Mouse (Mus musculus): Measurements from ENCODE around the gene Sbk3. TPM values are rescaled to one million over a fixed set of nuclear protein-coding genes. Genes with fewer than 3 reads are reported as not detected.

The Sbk3 gene
- polyA plus RNA-seq, 1 experiment from 2014 or later, result 0.12 TPM

DNA sequence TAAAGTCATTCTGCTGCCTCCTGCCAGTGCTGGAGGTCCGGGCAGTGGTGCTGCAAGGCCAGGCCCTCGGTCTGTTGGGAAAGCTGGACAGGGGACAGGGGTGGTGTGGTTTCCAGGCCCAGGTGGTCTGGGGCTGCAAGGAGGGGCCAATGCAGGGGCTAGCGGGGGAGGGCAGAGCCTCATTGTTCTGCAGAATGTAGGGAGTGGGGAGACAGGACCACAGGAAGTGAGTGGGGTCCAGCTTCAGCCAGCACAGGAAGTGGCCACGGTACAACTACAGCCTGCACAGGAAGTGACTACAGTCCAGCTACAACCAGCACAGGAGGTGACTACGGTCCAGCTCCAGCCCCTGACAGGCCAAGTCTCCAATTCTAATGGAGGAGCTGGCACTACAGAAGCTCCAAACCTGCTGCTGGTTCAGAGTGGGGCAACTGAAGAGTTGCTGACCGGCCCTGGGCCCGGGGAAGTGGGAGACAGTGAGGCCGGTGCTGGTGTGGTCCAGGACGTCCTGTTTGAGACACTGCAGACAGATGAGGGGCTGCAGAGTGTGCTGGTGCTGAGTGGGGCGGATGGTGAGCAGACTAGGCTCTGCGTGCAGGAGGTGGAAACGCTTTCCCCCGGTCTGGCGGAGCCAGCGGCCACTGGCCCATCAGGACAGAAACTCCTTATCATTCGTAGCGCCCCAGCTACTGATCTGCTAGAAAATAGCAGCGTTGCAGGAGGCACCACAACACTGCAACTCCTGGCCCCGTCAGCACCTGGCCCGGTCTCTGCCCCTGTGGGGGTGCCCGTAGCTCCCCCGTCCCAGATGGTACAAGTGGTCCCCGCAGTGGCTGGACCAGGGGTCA is 49.8 kb downstream of the Sbk3 start:
- no peaks in the 10 kb centered on the region for H3K9me3 ChIP-seq
- peak overlapping the region; percentile 53 for H3K9ac ChIP-seq
- WGBS, result 30% methylated on average over 23 of the region's 23 CpGs
- ATAC-seq (ENCODE audit: extremely low read depth, insufficient number of reproducible peaks, low FRiP score, low TSS enrichment), result no peak
- peaks cover 66% of the 10 kb centered on the region for H3K4me1 ChIP-seq
- peaks cover 41% of the 10 kb centered on the region for H3K36me3 ChIP-seq
- no peaks in the 10 kb centered on the region; the same call in 1 of the 2 replicates for H3K27me3 ChIP-seq (replicated peaks)
- 0 out of 2 replicates have a peak overlapping the region, but pooled peaks have one; percentile 9 for H3K4me3 ChIP-seq
- H3K27ac ChIP-seq (replicated peaks), result peak overlapping the region; percentile 77
- H3K4me2 ChIP-seq, result peak overlapping the region; percentile 31

DNA sequence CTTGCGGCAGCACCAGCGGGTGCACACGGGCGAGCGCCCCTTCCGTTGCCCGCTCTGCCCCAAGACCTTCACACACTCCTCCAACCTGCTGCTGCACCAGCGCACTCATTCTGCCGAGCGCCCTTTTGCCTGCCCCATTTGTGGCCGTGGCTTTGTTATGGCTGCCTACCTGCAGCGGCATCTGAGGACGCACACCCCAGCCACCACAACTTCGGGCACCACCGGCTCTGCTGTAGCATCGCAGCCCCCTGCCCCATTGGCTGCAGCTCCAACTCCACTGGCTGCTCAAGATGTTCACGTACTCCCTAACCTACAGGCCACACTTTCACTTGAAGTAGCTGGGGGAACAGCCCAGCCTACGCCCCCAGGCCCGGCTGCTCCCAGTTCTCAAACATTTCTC is 50.5 kb downstream of the Sbk3 start:
- no peak overlapping the region for H3K4me2 ChIP-seq
- ATAC-seq (ENCODE audit: extremely low read depth, insufficient number of reproducible peaks, low FRiP score, low TSS enrichment), result no peak
- H3K9ac ChIP-seq, result no peak overlapping the region
- 84% methylated on average over 19 of the region's 19 CpGs for WGBS
- H3K27me3 ChIP-seq (replicated peaks), result no peaks in the 10 kb centered on the region; the same call in 1 of the 2 replicates
- H3K27ac ChIP-seq (replicated peaks), result peak overlapping the region; percentile 77
- no peak overlapping the region for H3K4me3 ChIP-seq
- H3K9me3 ChIP-seq, result no peaks in the 10 kb centered on the region
- H3K36me3 ChIP-seq, result peaks cover 41% of the 10 kb centered on the region
- H3K4me1 ChIP-seq, result peaks cover 65% of the 10 kb centered on the region

DNA sequence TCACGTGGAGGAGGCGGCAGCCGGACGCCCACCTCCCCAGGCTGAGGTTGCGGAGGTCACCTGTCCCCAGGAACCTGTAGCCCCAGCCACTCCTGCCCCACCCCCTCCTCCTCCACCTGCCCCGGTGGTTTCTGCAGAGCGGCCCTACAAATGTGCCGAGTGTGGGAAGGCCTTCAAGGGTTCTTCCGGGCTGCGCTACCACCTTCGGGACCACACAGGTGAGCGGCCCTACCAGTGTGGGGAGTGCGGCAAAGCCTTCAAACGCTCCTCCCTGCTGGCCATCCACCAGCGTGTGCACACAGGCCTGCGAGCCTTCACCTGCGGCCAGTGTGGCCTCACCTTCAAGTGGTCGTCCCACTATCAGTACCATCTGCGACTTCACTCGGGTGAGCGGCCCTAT is 51.0 kb downstream of the Sbk3 start:
- whole genome bisulfite sequencing, result 88% methylated on average over 21 of the region's 21 CpGs
- H3K27ac ChIP-seq (replicated peaks), result no peak overlapping the region
- ATAC-seq (ENCODE audit: extremely low read depth, insufficient number of reproducible peaks, low FRiP score, low TSS enrichment), result no peak
- no peak overlapping the region for H3K4me3 ChIP-seq
- peaks cover 41% of the 10 kb centered on the region for H3K36me3 ChIP-seq
- H3K4me1 ChIP-seq, result peaks cover 59% of the 10 kb centered on the region
- H3K27me3 ChIP-seq (replicated peaks), result no peaks in the 10 kb centered on the region; the same call in 1 of the 2 replicates
- H3K9ac ChIP-seq, result no peak overlapping the region
- H3K9me3 ChIP-seq, result no peaks in the 10 kb centered on the region
- no peak overlapping the region for H3K4me2 ChIP-seq

DNA sequence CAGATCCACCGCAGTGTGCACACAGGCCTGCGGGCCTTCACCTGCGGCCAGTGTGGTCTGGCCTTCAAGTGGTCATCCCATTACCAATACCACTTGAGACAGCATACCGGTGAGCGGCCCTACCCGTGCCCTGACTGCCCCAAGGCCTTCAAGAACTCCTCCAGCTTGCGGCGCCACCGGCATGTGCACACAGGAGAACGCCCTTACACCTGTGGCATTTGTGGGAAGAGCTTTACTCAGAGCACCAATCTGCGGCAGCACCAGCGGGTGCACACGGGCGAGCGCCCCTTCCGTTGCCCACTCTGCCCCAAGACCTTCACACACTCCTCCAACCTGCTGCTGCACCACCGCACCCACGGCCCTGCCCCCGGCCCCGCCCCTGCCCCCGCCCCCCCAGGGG is 51.9 kb downstream of the Sbk3 start:
- Histone ChIP-seq H3K27me3 (replicated peaks) (no peaks in the 10 kb centered on the region; the same call in 1 of the 2 replicates), H3K4me1 (peaks cover 56% of the 10 kb centered on the region), H3K4me2 (no peak overlapping the region), H3K9ac (no peak overlapping the region), H3K36me3 (peaks cover 41% of the 10 kb centered on the region), H3K4me3 (no peak overlapping the region), H3K9me3 (no peaks in the 10 kb centered on the region), H3K27ac (replicated peaks) (no peak overlapping the region)
- 81% methylated on average over 21 of the region's 21 CpGs for WGBS
- no peak for ATAC-seq (ENCODE audit: extremely low read depth, insufficient number of reproducible peaks, low FRiP score, low TSS enrichment)

DNA sequence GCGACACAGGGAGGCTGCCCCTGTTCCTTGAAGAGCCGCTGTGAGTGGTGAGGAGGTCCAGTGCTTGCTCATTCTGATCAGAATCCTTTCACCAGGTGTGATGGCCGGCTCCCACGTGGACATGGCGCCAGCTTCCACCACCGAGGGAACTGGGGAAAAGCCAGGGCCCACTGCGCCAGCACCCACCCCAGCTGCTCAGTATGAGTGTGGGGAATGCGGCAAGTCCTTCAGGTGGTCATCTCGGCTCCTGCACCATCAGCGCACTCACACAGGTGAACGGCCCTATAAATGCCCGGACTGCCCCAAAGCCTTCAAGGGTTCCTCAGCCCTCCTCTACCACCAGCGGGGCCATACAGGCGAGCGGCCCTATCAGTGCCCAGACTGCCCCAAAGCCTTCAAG is 52.3 kb downstream of the Sbk3 start:
- no peak overlapping the region for H3K4me2 ChIP-seq
- H3K4me3 ChIP-seq, result no peak overlapping the region
- WGBS, result 90% methylated on average over 15 of the region's 15 CpGs
- H3K27me3 ChIP-seq (replicated peaks), result no peaks in the 10 kb centered on the region
- no peaks in the 10 kb centered on the region for H3K9me3 ChIP-seq
- no peak overlapping the region for H3K27ac ChIP-seq (replicated peaks)
- no peak overlapping the region for H3K9ac ChIP-seq
- ATAC-seq (ENCODE audit: extremely low read depth, insufficient number of reproducible peaks, low FRiP score, low TSS enrichment), result no peak
- peaks cover 41% of the 10 kb centered on the region for H3K36me3 ChIP-seq
- H3K4me1 ChIP-seq, result peaks cover 54% of the 10 kb centered on the region

DNA sequence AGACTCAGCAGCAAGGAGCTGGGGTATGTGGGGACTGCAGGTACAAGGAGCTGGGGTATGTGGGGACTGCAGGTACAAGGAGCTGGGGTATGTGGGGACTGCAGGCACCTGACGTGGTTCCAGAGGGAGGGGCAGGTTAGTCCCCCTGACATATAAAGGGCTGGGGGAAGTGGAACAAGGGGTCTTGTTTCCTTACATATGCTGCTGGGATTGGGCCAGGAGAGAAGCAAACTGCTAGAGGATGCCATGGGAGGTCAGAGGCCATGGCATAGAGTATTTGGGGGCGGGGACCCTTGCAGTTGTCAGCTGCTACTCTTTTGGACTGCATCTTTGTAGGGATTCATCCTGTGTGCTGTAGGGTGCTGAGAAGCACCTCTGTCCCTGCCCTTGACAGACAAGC is 53.5 kb downstream of the Sbk3 start:
- H3K27ac ChIP-seq (replicated peaks), result no peak overlapping the region
- WGBS, result 86% methylated on average over 2 of the region's 2 CpGs
- H3K9ac ChIP-seq, result peak overlapping the region; percentile 5; the same call in 1 of the 2 replicates
- H3K4me2 ChIP-seq, result no peak overlapping the region
- peaks cover 41% of the 10 kb centered on the region for H3K36me3 ChIP-seq
- H3K9me3 ChIP-seq, result no peaks in the 10 kb centered on the region
- peaks cover 42% of the 10 kb centered on the region for H3K4me1 ChIP-seq
- H3K27me3 ChIP-seq (replicated peaks), result no peaks in the 10 kb centered on the region
- no peak overlapping the region for H3K4me3 ChIP-seq
- no peak for ATAC-seq (ENCODE audit: extremely low read depth, insufficient number of reproducible peaks, low FRiP score, low TSS enrichment)

DNA sequence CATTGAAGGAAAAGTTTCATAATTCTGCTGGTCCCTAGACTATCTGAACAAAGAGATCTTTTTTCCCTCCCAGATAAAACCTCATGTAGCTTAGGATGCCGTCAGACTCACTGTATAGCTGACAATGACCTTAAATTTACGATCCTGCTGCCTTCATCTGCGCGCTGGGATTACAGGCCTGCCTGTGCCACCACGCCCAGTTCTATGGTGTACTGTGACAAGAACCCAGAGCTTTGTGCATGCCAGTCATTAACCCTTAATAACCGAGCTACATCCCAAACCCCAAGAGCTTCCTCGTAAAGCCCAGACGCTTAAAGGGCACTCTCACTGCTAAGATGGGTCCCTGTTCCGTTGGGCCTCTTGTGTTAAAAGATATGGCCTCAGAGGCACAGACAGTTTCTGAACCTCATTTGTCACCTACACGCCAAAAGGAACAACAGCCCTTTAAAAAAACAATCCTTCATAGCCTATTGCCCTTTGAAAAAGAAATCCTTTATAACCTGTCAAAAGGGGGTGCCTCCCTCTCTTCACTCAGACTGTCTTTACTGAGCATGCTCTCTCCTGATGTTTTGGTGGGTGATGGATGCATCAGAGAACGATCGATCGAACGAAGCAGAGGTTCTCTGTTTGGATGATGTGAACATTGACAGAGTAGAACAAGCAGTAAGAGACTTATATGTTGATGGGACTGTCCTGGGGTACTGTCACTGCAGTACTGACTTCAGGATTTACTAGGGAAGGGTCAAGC is 55.1 kb downstream of the Sbk3 start:
- no peaks in the 10 kb centered on the region for H3K9me3 ChIP-seq
- H3K27ac ChIP-seq (replicated peaks), result peak overlapping the region; percentile 95
- H3K9ac ChIP-seq, result peak overlapping the region; percentile 96
- 23% methylated on average over 14 of the region's 14 CpGs for WGBS
- H3K27me3 ChIP-seq (replicated peaks), result no peaks in the 10 kb centered on the region
- H3K4me3 ChIP-seq, result peak overlapping the region; percentile 78
- no peak for ATAC-seq (ENCODE audit: extremely low read depth, insufficient number of reproducible peaks, low FRiP score, low TSS enrichment)
- peaks cover 26% of the 10 kb centered on the region for H3K4me1 ChIP-seq
- H3K36me3 ChIP-seq, result peaks cover 38% of the 10 kb centered on the region
- peak overlapping the region; percentile 95 for H3K4me2 ChIP-seq

Other genes starting within 250 kb of the Sbk3 start
- 0.05 and 0.07 TPM in 2 replicates for gene Tmem150b, start 245.9 kb downstream of the Sbk3 start, polyA plus RNA-seq (2015; fragmentation: Nextera tagmentation; extraction: Ambion mirVana)
- gene Kmt5c, start 231.1 kb downstream of the Sbk3 start, polyA plus RNA-seq (2015; fragmentation: Nextera tagmentation; extraction: Ambion mirVana), result 57.1 and 60.0 TPM in 2 replicates
- 35.4 and 36.4 TPM in 2 replicates for gene Cox6b2, start 218.1 kb downstream of the Sbk3 start, polyA plus RNA-seq (2015; fragmentation: Nextera tagmentation; extraction: Ambion mirVana)
- gene Fam71e2, start 199.9 kb downstream of the Sbk3 start, polyA plus RNA-seq (2015; fragmentation: Nextera tagmentation; extraction: Ambion mirVana), result not detected in 2 replicates
- 0.09 TPM in 1 of 2 replicates, not detected in the other for gene Il11, start 188.3 kb downstream of the Sbk3 start, polyA plus RNA-seq (2015; fragmentation: Nextera tagmentation; extraction: Ambion mirVana)
- not detected in 2 replicates for gene Tmem190, start 188.2 kb downstream of the Sbk3 start, polyA plus RNA-seq (2015; fragmentation: Nextera tagmentation; extraction: Ambion mirVana)
- gene Tmem238, start 181.5 kb downstream of the Sbk3 start, polyA plus RNA-seq (2015; fragmentation: Nextera tagmentation; extraction: Ambion mirVana), result 4.1 and 4.3 TPM in 2 replicates
- gene Rpl28, start 178.3 kb downstream of the Sbk3 start, polyA plus RNA-seq (2015; fragmentation: Nextera tagmentation; extraction: Ambion mirVana), result 209 and 245 TPM in 2 replicates
- gene Ube2s, start 158.6 kb downstream of the Sbk3 start, polyA plus RNA-seq (2015; fragmentation: Nextera tagmentation; extraction: Ambion mirVana), result 327 and 359 TPM in 2 replicates
- gene Shisa7, start 126.5 kb downstream of the Sbk3 start, polyA plus RNA-seq (2015; fragmentation: Nextera tagmentation; extraction: Ambion mirVana), result 0.04 TPM in 2 replicates
- 3.7 and 3.8 TPM in 2 replicates for gene Isoc2b, start 100.9 kb downstream of the Sbk3 start, polyA plus RNA-seq (2015; fragmentation: Nextera tagmentation; extraction: Ambion mirVana)
- gene Isoc2a, start 94.0 kb downstream of the Sbk3 start, polyA plus RNA-seq (2015; fragmentation: Nextera tagmentation; extraction: Ambion mirVana), result 1.4 TPM in 2 replicates
- gene Gm36210, start 64.7 kb downstream of the Sbk3 start, polyA plus RNA-seq (2015; fragmentation: Nextera tagmentation; extraction: Ambion mirVana), result 0.27 TPM in 1 of 2 replicates, not detected in the other
- gene Zfp628, start 56.0 kb downstream of the Sbk3 start, polyA plus RNA-seq (2015; fragmentation: Nextera tagmentation; extraction: Ambion mirVana), result 2.4 and 2.9 TPM in 2 replicates
- gene Nat14, start 49.1 kb downstream of the Sbk3 start, polyA plus RNA-seq (2015; fragmentation: Nextera tagmentation; extraction: Ambion mirVana), result 4.2 and 5.8 TPM in 2 replicates
- gene Ssc5d, start 45.4 kb downstream of the Sbk3 start, polyA plus RNA-seq (2015; fragmentation: Nextera tagmentation; extraction: Ambion mirVana), result 1.5 and 2.0 TPM in 2 replicates
- 4.0 and 5.8 TPM in 2 replicates for gene Sbk2, start 6.8 kb downstream of the Sbk3 start, polyA plus RNA-seq (2015; fragmentation: Nextera tagmentation; extraction: Ambion mirVana)
- gene Zfp579, start 25.0 kb upstream of the Sbk3 start, polyA plus RNA-seq (2015; fragmentation: Nextera tagmentation; extraction: Ambion mirVana), result 20.8 and 25.7 TPM in 2 replicates
- 10.7 and 12.3 TPM in 2 replicates for gene Zfp524, start 43.2 kb upstream of the Sbk3 start, polyA plus RNA-seq (2015; fragmentation: Nextera tagmentation; extraction: Ambion mirVana)
- gene Fiz1, start 43.5 kb upstream of the Sbk3 start, polyA plus RNA-seq (2015; fragmentation: Nextera tagmentation; extraction: Ambion mirVana), result 25.6 and 28.4 TPM in 2 replicates
- gene Gm44973, start 44.3 kb upstream of the Sbk3 start, polyA plus RNA-seq (2015; fragmentation: Nextera tagmentation; extraction: Ambion mirVana), result not detected in 2 replicates
- gene Zfp865, start 49.2 kb upstream of the Sbk3 start, polyA plus RNA-seq (2015; fragmentation: Nextera tagmentation; extraction: Ambion mirVana), result 3.8 and 4.4 TPM in 2 replicates
- 2.1 and 4.2 TPM in 2 replicates for gene Ccdc106, start 49.4 kb upstream of the Sbk3 start, polyA plus RNA-seq (2015; fragmentation: Nextera tagmentation; extraction: Ambion mirVana)
- gene 4632433K11Rik, start 63.0 kb upstream of the Sbk3 start, polyA plus RNA-seq (2015; fragmentation: Nextera tagmentation; extraction: Ambion mirVana), result not detected in 2 replicates
- gene Zfp784, start 67.3 kb upstream of the Sbk3 start, polyA plus RNA-seq (2015; fragmentation: Nextera tagmentation; extraction: Ambion mirVana), result 5.4 and 5.7 TPM in 2 replicates
- 16.4 and 18.7 TPM in 2 replicates for gene Zfp580, start 80.4 kb upstream of the Sbk3 start, polyA plus RNA-seq (2015; fragmentation: Nextera tagmentation; extraction: Ambion mirVana)
- gene U2af2, start 91.0 kb upstream of the Sbk3 start, polyA plus RNA-seq (2015; fragmentation: Nextera tagmentation; extraction: Ambion mirVana), result 69.8 and 77.4 TPM in 2 replicates
- 50.2 and 51.4 TPM in 2 replicates for gene Epn1, start 109.1 kb upstream of the Sbk3 start, polyA plus RNA-seq (2015; fragmentation: Nextera tagmentation; extraction: Ambion mirVana)
- gene Rfpl4, start 145.8 kb upstream of the Sbk3 start, polyA plus RNA-seq (2015; fragmentation: Nextera tagmentation; extraction: Ambion mirVana), result 0.11 TPM in 1 of 2 replicates, not detected in the other
- gene Rasl2-9, start 154.8 kb upstream of the Sbk3 start, polyA plus RNA-seq (2015; fragmentation: Nextera tagmentation; extraction: Ambion mirVana), result 1.6 and 1.8 TPM in 2 replicates
- 0.03 and 0.05 TPM in 2 replicates for gene Vmn1r55, start 178.5 kb upstream of the Sbk3 start, polyA plus RNA-seq (2015; fragmentation: Nextera tagmentation; extraction: Ambion mirVana)
- not detected in 2 replicates for gene Vmn1r56, start 225.6 kb upstream of the Sbk3 start, polyA plus RNA-seq (2015; fragmentation: Nextera tagmentation; extraction: Ambion mirVana)
- not detected in 2 replicates for gene Vmn1r57, start 247.3 kb upstream of the Sbk3 start, polyA plus RNA-seq (2015; fragmentation: Nextera tagmentation; extraction: Ambion mirVana)